Mouse (Mus musculus) liver, postnatal 0 days (tissue): Measurements from ENCODE around the gene Grin3b. TPM values are rescaled to one million over a fixed set of nuclear protein-coding genes. Genes with fewer than 3 reads are reported as not detected.

ENCODE experiments used
- ATAC-seq: fragments of 200-750 bp; cut with Nextera tagmentation; 2 replicates; pipeline ENCODE4 v1.8.0; 2017; ENCODE audit warnings: mild to moderate bottlenecking, moderate library complexity
- DNase-seq: peaks from one replicate; pipeline ENCODE4 v3.0.0-alpha.2; 2016
- H3K27ac ChIP-seq: fragments of 300-500 bp; sonication (generic); 2 replicates; pipeline ENCODE4 v1.5.1; 2014; ENCODE audit warnings: antibody characterized with exemption, moderate library complexity, mild to moderate bottlenecking, low read depth
- H3K27me3 ChIP-seq: fragments of 300-500 bp; sonication (generic); 2 replicates; pipeline ENCODE4 v1.6.1; 2014; ENCODE audit warnings: low read length, control low read depth, mixed read lengths; ENCODE audit not compliant: insufficient read depth
- H3K36me3 ChIP-seq: fragments of 300-500 bp; sonication (generic); replicated peaks from 2 replicates; pipeline ENCODE4 v1.6.1; 2014; ENCODE audit warnings: mild to moderate bottlenecking, control low read depth, low read length, moderate library complexity, mixed read lengths; ENCODE audit not compliant: insufficient read depth
- H3K4me1 ChIP-seq: fragments of 300-500 bp; sonication (generic); 2 replicates; pipeline ENCODE4 v1.6.1; 2014; ENCODE audit warnings: antibody characterized with exemption, mild to moderate bottlenecking, control low read depth; ENCODE audit not compliant: insufficient read depth
- H3K4me2 ChIP-seq: fragments of 300-500 bp; sonication (generic); 2 replicates; pipeline ENCODE4 v1.6.1; 2014; ENCODE audit warnings: low read depth, mild to moderate bottlenecking, low read length, moderate library complexity, mixed read lengths
- H3K4me3 ChIP-seq: fragments of 300-500 bp; sonication (generic); 2 replicates; pipeline ENCODE4 v1.5.1; 2014; ENCODE audit warnings: low read depth, low read length
- H3K9ac ChIP-seq: fragments of 300-500 bp; sonication (generic); replicated peaks from 2 replicates; pipeline ENCODE4 v1.6.1; 2014; ENCODE audit warnings: mild to moderate bottlenecking, moderate library complexity
- H3K9me3 ChIP-seq: fragments of 300-500 bp; sonication (generic); 2 replicates; pipeline ENCODE4 v1.6.1; 2016; ENCODE audit warnings: mild to moderate bottlenecking, control low read depth, low read length, mixed read lengths
- CTCF ChIP-seq: sonication (generic); IDR thresholded peaks from 2 replicates; pipeline ENCODE4 v1.5.1; 2016; ENCODE audit warnings: antibody characterized with exemption, low read depth
- EP300 ChIP-seq: IDR thresholded peaks from 2 replicates; pipeline ENCODE4 v1.6.1; 2016; ENCODE audit warnings: antibody characterized with exemption, low read depth, mild to moderate bottlenecking
- WGBS: fragments of 180-500 bp; shearing (Covaris S2); extraction: QIAGEN DNeasy Blood & Tissue Kit; methylation state at CpG from one replicate; pipeline ENCODE4 v1.1.7; 2014; ENCODE audit not compliant: insufficient replicate concordance; 5-methylcytosine and 5-hydroxymethylcytosine counted together
- polyA plus RNA-seq: library from polyadenylated mRNA; unstranded; fragments of >200 nt; fragmentation: Nextera tagmentation; extraction: Ambion mirVana; gene quantifications from 2 replicates; pipeline ENCODE4 v1.2.1, GENCODE M21; 2015

Grin3b gene
- polyA plus RNA-seq, 1 experiment from 2014 or later = 0.05 TPM

DNA sequence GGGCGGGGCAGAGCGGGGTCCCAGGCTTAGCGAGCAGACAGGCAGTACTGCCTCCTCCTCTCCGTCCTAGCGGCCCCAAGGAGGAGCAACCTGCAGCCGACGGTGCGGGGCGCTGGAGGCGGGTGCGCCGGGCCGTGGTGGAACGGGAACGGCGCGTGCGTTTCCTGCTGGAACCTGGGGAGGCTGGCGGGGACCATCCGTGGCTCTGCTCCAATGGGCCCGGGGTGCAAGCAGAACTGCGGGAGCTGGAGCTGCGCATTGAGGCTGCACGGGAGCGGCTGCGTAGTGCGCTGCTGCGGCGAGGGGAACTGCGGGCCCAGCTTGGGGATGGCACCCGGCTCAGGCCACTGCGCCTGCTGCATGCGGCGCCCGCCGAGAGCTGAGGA is 6.2 kb downstream of the Grin3b start:
- Histone ChIP-seq H3K27me3 (peaks cover 6% of the 10 kb centered on the region), H3K27ac (no peak overlapping the region), H3K9me3 (peaks cover 9% of the 10 kb centered on the region; the same call in 1 of the 2 replicates), H3K36me3 (peaks cover 37% of the 10 kb centered on the region), H3K4me1 (peaks cover 3% of the 10 kb centered on the region; the same call in 1 of the 2 replicates), H3K4me3 (no peak overlapping the region), H3K9ac (no peak overlapping the region), H3K4me2 (no peak overlapping the region)
- no peak for ATAC-seq
- TF ChIP-seq EP300 (no peak), CTCF (no peak)
- DNase-seq = no peak
- 95% methylated on average over 36 of the region's 36 CpGs for WGBS

- 95% methylated on average over 28 of the region's 28 CpGs for WGBS
- ATAC-seq = no peak
- no peak for DNase-seq
These were observed 6.8 kb downstream of the Grin3b start for GRCm38 (mm10) chr10:79977324-79977723.

GRCm38 (mm10) chr10:79978061-79978460 is 7.5 kb downstream of the Grin3b start:
- H3K27me3 ChIP-seq = no peaks in the 10 kb centered on the region
- no peak for TF ChIP-seq EP300
- TF ChIP-seq CTCF = no peak
- H3K9ac ChIP-seq = no peak overlapping the region
- WGBS = 93% methylated on average over 17 of the region's 21 CpGs
- peaks cover 40% of the 10 kb centered on the region for H3K36me3 ChIP-seq
- H3K4me1 ChIP-seq = peaks cover 10% of the 10 kb centered on the region
- ATAC-seq = no peak
- H3K4me2 ChIP-seq = no peak overlapping the region
- H3K4me3 ChIP-seq = no peak overlapping the region
- no peak overlapping the region for H3K27ac ChIP-seq
- peaks cover 9% of the 10 kb centered on the region; the same call in 1 of the 2 replicates for H3K9me3 ChIP-seq
- no peak for DNase-seq

More at GRCm38 (mm10) chr10:79977324-79977723, 6.8 kb downstream of the Grin3b start:
- Histone ChIP-seq H3K4me1 (peaks cover 5% of the 10 kb centered on the region), H3K4me3 (no peak overlapping the region), H3K27me3 (0 out of 2 replicates have a peak, but pooled peaks cover under 1% of the 10 kb centered on the region), H3K9ac (no peak overlapping the region), H3K36me3 (peaks cover 38% of the 10 kb centered on the region), H3K4me2 (no peak overlapping the region), H3K9me3 (peaks cover 9% of the 10 kb centered on the region; the same call in 1 of the 2 replicates), H3K27ac (no peak overlapping the region)
- TF ChIP-seq CTCF (no peak), EP300 (no peak)

DNA sequence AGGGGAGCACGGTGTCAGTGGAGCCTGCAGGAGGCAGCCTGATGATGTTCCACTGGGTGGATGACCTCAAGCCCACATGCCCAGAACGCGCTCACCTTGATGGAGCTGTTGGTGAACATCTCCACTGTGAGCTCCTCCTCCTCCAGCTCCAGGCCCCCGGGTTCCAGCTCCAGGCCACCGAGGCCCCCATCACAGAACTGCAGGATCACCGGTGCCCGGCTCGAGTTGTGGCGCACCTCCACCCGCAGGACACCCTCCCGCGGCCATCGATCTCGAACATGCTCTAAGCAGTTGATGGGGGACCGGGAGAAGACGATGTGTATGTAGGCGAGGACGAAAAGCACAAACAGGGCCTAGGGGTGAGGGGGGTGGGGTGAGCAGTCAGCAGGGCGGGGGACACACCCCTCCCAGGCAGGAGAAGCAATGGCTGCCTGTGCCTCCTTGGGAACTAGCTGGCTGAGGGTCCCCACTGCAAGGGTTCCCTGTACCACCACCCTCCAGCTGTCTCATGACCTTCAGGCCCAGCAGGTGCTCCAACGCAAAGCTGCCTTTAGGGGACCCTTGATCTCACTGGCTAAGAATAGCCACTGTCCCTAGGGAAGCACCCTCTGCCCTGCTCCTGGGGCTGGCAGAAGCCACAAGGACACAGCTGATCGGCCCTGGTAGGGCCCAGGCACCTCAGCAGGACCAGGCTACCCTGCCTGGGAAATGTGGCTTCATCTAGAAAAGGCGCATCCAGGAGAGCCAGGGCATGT is 9.1 kb downstream of the Grin3b start:
- Histone ChIP-seq H3K9ac (no peak overlapping the region), H3K9me3 (peaks cover 9% of the 10 kb centered on the region; the same call in 1 of the 2 replicates), H3K36me3 (peaks cover 40% of the 10 kb centered on the region), H3K27me3 (no peaks in the 10 kb centered on the region), H3K4me1 (peaks cover 15% of the 10 kb centered on the region), H3K27ac (no peak overlapping the region), H3K4me3 (no peak overlapping the region), H3K4me2 (no peak overlapping the region)
- WGBS = 87% methylated on average over 22 of the region's 22 CpGs
- no peak for ATAC-seq
- TF ChIP-seq CTCF (no peak), EP300 (no peak)
- DNase-seq = no peak

DNA sequence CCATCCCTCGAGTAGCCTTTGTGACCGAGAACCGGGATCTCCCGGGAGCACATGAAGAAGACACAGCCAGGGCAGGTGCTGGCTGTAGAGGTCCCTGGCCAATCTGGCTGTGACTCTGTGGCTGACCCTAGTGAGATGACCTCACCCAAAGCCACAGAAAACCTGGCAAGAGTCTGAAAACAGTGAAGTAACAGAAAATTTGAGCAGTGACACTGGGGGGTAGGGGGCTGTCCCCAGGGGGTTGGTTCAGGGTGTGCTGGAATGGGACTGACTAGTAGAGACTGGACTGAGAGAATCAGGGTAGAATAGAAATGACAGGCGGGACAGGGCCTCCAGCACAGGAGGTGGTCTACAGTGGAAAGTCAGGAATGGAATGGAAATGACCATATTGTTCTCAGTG is 12.7 kb downstream of the Grin3b start:
- ATAC-seq (no peak), DNase-seq (no peak)
- WGBS = 78% methylated on average over 5 of the region's 5 CpGs

GRCm38 (mm10) chr10:79983670-79984069 is 13.2 kb downstream of the Grin3b start:
- Histone ChIP-seq H3K27ac (peak overlapping the region; percentile 88), H3K4me1 (peaks cover 43% of the 10 kb centered on the region), H3K9ac (peak overlapping the region; percentile 87), H3K4me2 (peak overlapping the region; percentile 78), H3K27me3 (peaks cover 11% of the 10 kb centered on the region), H3K4me3 (peak overlapping the region; percentile 72), H3K36me3 (peaks cover 8% of the 10 kb centered on the region; the same call in 1 of the 2 replicates), H3K9me3 (no peaks in the 10 kb centered on the region)
- ATAC-seq (peak; percentile 3; the same call in 1 of the 2 replicates), DNase-seq (peak; percentile 82)
- TF ChIP-seq EP300 (no peak), CTCF (no peak)
- whole genome bisulfite sequencing = under 1% methylated on average over 21 of the region's 21 CpGs

More for the DNA sequence above, 12.7 kb downstream of the Grin3b start:
- Histone ChIP-seq H3K36me3 (peaks cover 12% of the 10 kb centered on the region; the same call in 1 of the 2 replicates), H3K9me3 (no peaks in the 10 kb centered on the region), H3K27me3 (peaks cover 7% of the 10 kb centered on the region; the same call in 1 of the 2 replicates), H3K4me2 (peak overlapping the region; percentile 78), H3K27ac (peak overlapping the region; percentile 88), H3K9ac (peak overlapping the region; percentile 87), H3K4me3 (peak overlapping the region; percentile 72), H3K4me1 (peaks cover 38% of the 10 kb centered on the region)
- TF ChIP-seq EP300 (no peak), CTCF (no peak)
